Mouse (Mus musculus) embryo, embryonic 9.5 days (tissue): ENCODE data around the gene B3gnt4.
"Not testable (repeated sequence)": the region's sequence is repeated elsewhere in the genome, so short reads cannot be mapped to it uniquely, and the experiment has no call there.

Source experiments
- DNase-seq: peaks from one replicate; pipeline ENCODE4 v3.0.0-alpha.2; 2017; ENCODE audit errors: extremely low spot score

The B3gnt4 gene

GRCm38 (mm10) chr5:123510160-123510559 lies at the start of gene B3gnt4:
B3gnt4 (plus strand) TSS chr5:123510460.
- DNase-seq, result no peak

- no peak for DNase-seq
Measured at GRCm38 (mm10) chr5:123461420-123461819, 48.8 kb upstream of the B3gnt4 start.

- DNase-seq, result no peak
Measured at GRCm38 (mm10) chr5:123464638-123465037, 45.6 kb upstream of the B3gnt4 start.

- DNase-seq, result peak; percentile 24
Measured at GRCm38 (mm10) chr5:123470784-123471400, 39.4 kb upstream of the B3gnt4 start.

- DNase-seq, result no peak
Measured at GRCm38 (mm10) chr5:123473817-123474216, 36.4 kb upstream of the B3gnt4 start.

GRCm38 (mm10) chr5:123487659-123488395 lies 22.4 kb upstream of the B3gnt4 start:
- DNase-seq, result no peak

- peak; percentile 53 for DNase-seq
Measured at GRCm38 (mm10) chr5:123489112-123489785, 21.0 kb upstream of the B3gnt4 start, which contains the start of the genes Lrrc43 and Il31. Lrrc43 (plus strand) TSS chr5:123489305. Il31 (minus strand) TSS chr5:123489489.

GRCm38 (mm10) chr5:123489935-123490334 lies 20.3 kb upstream of the B3gnt4 start:
- DNase-seq, result no peak

GRCm38 (mm10) chr5:123499717-123500116 lies 10.5 kb upstream of the B3gnt4 start:
- DNase-seq, result peak; percentile 24

- no peak for DNase-seq
Measured at GRCm38 (mm10) chr5:123501973-123502372, 8.3 kb upstream of the B3gnt4 start.

- peak; percentile 92 for DNase-seq
Measured at GRCm38 (mm10) chr5:123507936-123508723, 2.1 kb upstream of the B3gnt4 start.

GRCm38 (mm10) chr5:123508921-123509320 lies 1.3 kb upstream of the B3gnt4 start:
- peak; percentile 21 for DNase-seq

- DNase-seq, result not testable (repeated sequence)
Measured at GRCm38 (mm10) chr5:123511426-123511825, 1.2 kb downstream of the B3gnt4 start.

- DNase-seq, result no peak
Measured at GRCm38 (mm10) chr5:123512102-123512501, 1.8 kb downstream of the B3gnt4 start.

GRCm38 (mm10) chr5:123514871-123515270 lies 4.6 kb downstream of the B3gnt4 start:
- DNase-seq, result no peak

- no peak for DNase-seq
Measured at GRCm38 (mm10) chr5:123520666-123521065, 10.4 kb downstream of the B3gnt4 start.

- no peak for DNase-seq
Measured at GRCm38 (mm10) chr5:123521621-123522020, 11.4 kb downstream of the B3gnt4 start.

- DNase-seq, result no peak
Measured at GRCm38 (mm10) chr5:123522166-123522565, 11.9 kb downstream of the B3gnt4 start.

GRCm38 (mm10) chr5:123523692-123524392 lies 13.6 kb downstream of the B3gnt4 start, which contains the start of gene Diablo:
Diablo (minus strand) TSS chr5:123524176.
- peak; percentile 98 for DNase-seq

GRCm38 (mm10) chr5:123524393-123524750 lies 14.1 kb downstream of the B3gnt4 start:
- DNase-seq, result no peak

GRCm38 (mm10) chr5:123525281-123525680 lies 15.0 kb downstream of the B3gnt4 start, which contains the start of gene Gm49027:
Gm49027 (minus strand) TSS chr5:123525488.
- DNase-seq, result no peak
